Mouse (Mus musculus): ENCODE data around the gene Arhgef3.
A peak's percentile ranks its signal among the peaks of the same experiment; 100 is the strongest.

The Arhgef3 gene

GRCm38 (mm10) chr14:27351476-27352079 lies 236.9 kb downstream of the Arhgef3 start:
- peak; percentile 47 to 57 for DNase-seq

- DNase-seq, result no peak
These were observed 237.8 kb downstream of the Arhgef3 start for GRCm38 (mm10) chr14:27352470-27352869.

- no peak for DNase-seq
These were observed 240.5 kb downstream of the Arhgef3 start for GRCm38 (mm10) chr14:27355151-27355550.

GRCm38 (mm10) chr14:27355937-27356336 lies 241.2 kb downstream of the Arhgef3 start:
- no peak for DNase-seq

GRCm38 (mm10) chr14:27357139-27357538 lies 242.4 kb downstream of the Arhgef3 start:
- DNase-seq, result no peak

- no peak for DNase-seq
These were observed 243.5 kb downstream of the Arhgef3 start for GRCm38 (mm10) chr14:27358202-27358601.

GRCm38 (mm10) chr14:27360849-27361248 lies 246.2 kb downstream of the Arhgef3 start:
- no peak for DNase-seq

DNA sequence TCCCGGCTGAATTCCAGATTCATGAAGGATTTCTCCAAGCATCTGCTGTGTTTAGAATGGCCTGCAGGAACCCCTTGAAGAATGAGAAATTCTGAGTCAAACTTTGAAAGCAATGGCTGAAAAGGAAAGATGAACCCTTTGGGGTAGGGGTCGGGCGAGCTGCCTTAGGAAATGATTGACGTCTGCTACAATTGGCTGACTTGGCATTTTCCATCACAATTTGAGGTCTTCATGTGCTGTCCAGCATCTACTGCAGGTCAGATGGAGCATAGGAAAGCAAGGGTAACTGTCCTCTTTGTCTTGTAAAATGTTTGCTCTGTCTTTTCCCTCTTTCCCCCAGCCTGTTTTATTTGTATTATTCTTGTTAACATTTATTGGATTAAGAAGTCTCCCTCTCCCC lies 246.8 kb downstream of the Arhgef3 start:
- DNase-seq, result no peak

GRCm38 (mm10) chr14:27364668-27365257 lies 250.1 kb downstream of the Arhgef3 start:
- no peak for DNase-seq

DNA sequence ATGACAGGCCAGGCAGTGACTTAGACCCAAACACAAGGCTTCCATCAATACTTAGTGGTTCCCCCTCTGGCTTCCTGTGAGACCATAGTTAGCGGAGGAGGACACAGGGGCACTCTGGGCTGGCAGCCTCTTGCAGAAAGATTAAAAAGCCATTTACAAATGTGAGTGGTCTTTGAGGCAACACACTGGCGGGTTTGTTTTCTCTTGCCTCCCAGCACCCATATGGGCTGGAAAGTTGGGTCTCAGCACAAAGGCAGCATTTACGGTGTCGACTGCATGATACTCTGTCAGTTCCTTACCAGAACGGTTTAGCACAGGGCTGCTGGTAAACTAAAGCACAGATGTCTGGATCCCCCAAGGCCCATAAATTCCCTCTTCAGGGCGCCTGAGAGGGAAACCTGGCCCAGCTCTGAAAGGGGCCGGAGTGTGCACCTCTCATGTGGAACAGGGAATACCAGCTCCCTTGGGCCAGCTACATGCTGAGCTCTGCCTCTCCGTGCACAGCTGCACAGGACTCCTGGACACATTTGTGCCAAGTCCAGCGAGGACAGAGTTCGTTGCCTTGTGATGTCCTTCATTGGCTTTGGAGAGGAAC lies 252.5 kb downstream of the Arhgef3 start:
- no peak for DNase-seq

DNA sequence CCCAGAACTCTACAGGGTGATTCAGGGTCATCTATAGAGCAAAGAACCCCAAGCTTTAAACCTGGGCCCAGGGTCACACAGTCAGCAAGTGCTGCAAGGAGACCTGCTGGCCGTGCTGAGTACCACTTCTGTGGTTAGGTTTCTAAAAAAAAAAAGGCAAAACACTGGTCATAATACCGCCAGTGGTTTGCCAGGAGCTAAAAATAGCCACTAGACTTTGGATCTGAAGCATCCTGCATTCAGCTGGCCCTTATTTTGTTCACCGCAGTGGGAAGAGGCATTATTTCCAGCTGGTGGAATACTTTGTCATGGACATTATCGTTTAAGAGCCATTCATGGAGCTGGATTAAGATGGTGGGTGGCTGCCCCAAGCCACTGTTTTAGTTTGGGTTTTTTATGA lies 253.9 kb downstream of the Arhgef3 start:
- no peak for DNase-seq

DNA sequence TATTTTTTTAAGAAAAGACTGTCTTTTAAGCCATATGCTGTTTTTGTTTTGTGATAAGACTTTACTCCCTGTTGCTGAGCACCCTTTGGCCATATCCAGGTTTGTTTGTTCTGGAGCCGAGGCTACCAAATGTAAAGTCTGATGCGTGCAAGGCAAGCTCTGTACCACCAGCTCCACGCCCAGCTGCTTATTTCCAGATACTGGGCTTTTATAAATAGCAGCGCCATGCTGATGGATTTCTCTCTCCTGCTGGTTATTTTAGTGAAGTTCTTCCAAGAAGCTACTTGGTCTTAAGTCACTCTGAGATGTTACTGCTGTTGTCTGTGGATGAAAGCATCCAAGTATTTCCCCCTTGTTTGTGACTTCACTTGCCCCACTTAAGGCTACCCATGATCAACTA lies 254.8 kb downstream of the Arhgef3 start:
- no peak for DNase-seq

- no peak for DNase-seq
These were observed 257.0 kb downstream of the Arhgef3 start for GRCm38 (mm10) chr14:27371669-27372076.

GRCm38 (mm10) chr14:27373498-27373897 lies 258.8 kb downstream of the Arhgef3 start:
- no peak for DNase-seq

- DNase-seq, result no peak
These were observed 261.5 kb downstream of the Arhgef3 start for GRCm38 (mm10) chr14:27376115-27376648.

DNA sequence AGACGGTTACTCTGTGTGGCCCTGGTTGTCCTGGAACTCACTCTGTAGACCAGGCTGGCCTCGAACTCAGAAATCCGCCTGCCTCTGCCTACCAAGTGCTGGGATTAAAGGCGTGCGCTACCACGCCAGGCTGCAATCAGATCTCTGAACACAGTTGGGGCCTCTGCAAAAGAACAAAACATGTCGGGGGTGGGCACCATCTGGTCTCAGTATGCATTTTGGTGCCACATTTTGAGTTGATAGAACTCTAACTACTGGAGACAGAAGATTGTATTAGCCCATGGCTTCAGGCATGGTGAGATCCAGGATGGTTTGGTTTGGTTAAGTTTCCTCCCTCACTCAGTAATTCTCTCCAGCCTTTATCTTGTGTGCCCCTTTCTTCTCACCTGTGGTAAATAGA lies 264.0 kb downstream of the Arhgef3 start:
- DNase-seq, result no peak

GRCm38 (mm10) chr14:27379404-27379803 lies 264.7 kb downstream of the Arhgef3 start:
- peak in 1 of 2 experiments; percentile 34 for DNase-seq

GRCm38 (mm10) chr14:27381459-27381858 lies 266.8 kb downstream of the Arhgef3 start:
- no peak for DNase-seq

DNA sequence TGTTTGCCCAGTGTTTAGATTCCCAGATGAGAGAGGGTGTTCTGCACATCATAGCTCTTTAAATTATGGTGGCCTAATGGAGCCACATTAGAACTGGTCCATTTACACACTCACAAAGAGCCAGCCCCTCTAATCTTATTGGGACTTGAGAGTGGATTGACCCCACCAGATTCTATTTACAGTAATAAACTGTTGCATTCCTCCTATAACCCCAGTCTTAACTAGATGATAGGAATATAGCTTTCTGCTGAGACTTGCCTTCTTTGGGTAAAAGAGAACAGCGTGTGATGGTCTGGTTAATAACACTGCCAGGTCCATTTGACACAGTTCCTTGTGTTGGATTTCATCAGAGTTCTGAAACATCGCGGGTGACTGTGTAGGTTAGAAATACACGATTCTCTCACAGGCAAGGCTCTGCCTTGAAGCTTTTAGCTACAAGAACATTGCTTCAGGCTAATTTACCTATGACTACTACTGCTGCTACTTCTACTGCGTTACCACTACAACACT lies 268.7 kb downstream of the Arhgef3 start:
- DNase-seq, result no peak

GRCm38 (mm10) chr14:27384143-27384542 lies 269.4 kb downstream of the Arhgef3 start:
- no peak for DNase-seq

DNA sequence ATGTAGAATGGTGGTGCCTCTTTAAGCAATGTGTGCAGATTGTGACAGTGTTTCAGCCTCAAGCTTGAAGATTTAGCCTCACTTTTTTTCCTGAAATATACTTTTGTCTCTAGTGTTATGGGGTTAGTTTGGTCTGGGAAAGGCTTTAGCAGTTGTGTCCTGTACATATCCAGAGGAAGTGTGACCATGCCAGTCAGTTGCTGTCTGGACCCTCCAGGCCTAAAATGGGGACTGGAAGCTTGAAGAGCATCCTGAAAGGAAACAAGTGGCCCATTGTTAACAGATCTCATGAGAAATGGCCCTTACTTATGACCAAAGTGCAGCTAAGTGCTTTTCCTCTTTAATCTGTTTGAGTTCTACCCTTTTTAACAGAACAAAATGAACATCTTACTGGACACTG lies 273.9 kb downstream of the Arhgef3 start:
- no peak for DNase-seq

DNA sequence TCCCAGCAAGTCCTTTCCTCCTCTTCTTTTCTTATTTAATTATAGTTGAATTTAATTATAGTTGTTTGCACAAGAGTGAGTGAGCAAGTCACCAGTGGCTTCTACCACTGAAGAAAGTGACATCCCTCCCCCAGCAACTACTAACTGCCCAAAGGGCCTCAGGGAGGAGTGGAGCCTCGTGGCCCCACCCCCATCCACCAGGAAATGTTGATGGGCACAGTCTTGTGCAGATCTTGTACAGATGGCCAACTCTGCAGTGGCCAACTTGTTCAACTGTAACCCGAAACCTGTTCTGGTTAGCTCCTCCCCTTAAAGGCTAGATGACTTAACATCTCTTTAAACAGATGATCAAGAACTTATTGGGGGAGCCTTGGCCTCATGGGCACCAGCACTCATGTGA lies 275.0 kb downstream of the Arhgef3 start:
- no peak for DNase-seq

GRCm38 (mm10) chr14:27390663-27391062 lies 276.0 kb downstream of the Arhgef3 start:
- DNase-seq, result no peak

DNA sequence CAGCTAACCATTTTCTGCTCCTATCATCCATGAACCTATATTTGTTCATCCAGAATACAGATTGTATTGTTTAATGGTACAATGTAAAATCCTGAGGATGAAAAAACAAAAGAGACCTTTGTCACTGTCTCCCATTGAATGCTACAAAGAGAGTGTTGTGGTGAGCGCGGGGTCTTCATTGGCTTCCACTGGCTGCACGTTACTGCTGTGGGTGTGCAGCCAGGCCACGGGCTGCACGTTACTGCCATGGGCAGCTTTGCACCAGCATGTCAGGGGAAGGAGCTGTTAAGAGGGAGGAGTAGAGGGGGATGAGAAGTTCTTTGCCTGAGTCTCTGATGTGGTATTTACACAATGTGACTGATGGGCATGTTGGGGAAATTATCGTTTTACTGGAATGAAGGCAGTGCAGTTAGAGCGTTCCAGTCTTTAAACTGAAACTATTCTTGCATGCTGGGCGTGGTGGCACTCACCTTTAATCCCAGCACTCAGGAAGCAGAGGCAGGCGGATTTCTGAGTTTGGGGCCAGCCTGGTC lies 277.1 kb downstream of the Arhgef3 start:
- DNase-seq, result no peak

Measured in spleen, adult 18-20 months (tissue).